Mouse (Mus musculus): ENCODE measurements around the gene Scgb2b7.
"Not testable (repeated sequence)": the region's sequence is repeated elsewhere in the genome, so short reads cannot be mapped to it uniquely, and the experiment has no call there.

The Scgb2b7 gene

GRCm38 (mm10) chr7:31705657-31706056 is at the start of gene Scgb2b7:
Gene Scgb2b7 (minus strand): TSS chr7:31705757.
- DNase-seq (ENCODE audit: low spot score): not testable (repeated sequence)

- DNase-seq (ENCODE audit: low spot score): not testable (repeated sequence)
Observed at GRCm38 (mm10) chr7:31712365-31712764, 6.8 kb upstream of the Scgb2b7 start, which contains the start of gene Scgb1b7. Gene Scgb1b7 (plus strand): TSS chr7:31712665.
